Mouse (Mus musculus) lung, postnatal 0 days (tissue): ENCODE measurements around the gene Ugt1a6a. TPM values are rescaled to one million over a fixed set of nuclear protein-coding genes. Genes with fewer than 3 reads are reported as not detected.

Experiments used
- ATAC-seq: fragments of 200-750 bp; cut with Nextera tagmentation; 2 replicates; pipeline ENCODE4 v1.8.0; 2017; ENCODE audit warnings: moderate library complexity
- DNase-seq: peaks from one replicate; pipeline ENCODE4 v3.0.0-alpha.2; 2016; ENCODE audit warnings: low spot score
- H3K27ac ChIP-seq: fragments of 300-500 bp; sonication (generic); 2 replicates; pipeline ENCODE4 v1.5.1; 2014; ENCODE audit warnings: antibody characterized with exemption, mild to moderate bottlenecking, low read length, mixed read lengths
- H3K27me3 ChIP-seq: fragments of 300-500 bp; sonication (generic); replicated peaks from 2 replicates; pipeline ENCODE4 v1.6.1; 2014; ENCODE audit warnings: low read length, mixed read lengths; ENCODE audit not compliant: insufficient read depth
- H3K36me3 ChIP-seq: fragments of 300-500 bp; sonication (generic); 2 replicates; pipeline ENCODE4 v1.6.1; 2014; ENCODE audit warnings: low read length, mixed read lengths; ENCODE audit not compliant: insufficient read depth
- H3K4me1 ChIP-seq: fragments of 300-500 bp; sonication (generic); 2 replicates; pipeline ENCODE4 v1.6.1; 2014; ENCODE audit warnings: antibody characterized with exemption, low read depth, low read length, mixed read lengths; ENCODE audit not compliant: insufficient read depth
- H3K4me2 ChIP-seq: fragments of 300-500 bp; sonication (generic); replicated peaks from 2 replicates; pipeline ENCODE4 v1.6.1; 2014; ENCODE audit warnings: low read depth, mild to moderate bottlenecking, low read length, moderate library complexity, mixed read lengths
- H3K4me3 ChIP-seq: fragments of 300-500 bp; sonication (generic); 2 replicates; pipeline ENCODE4 v1.5.1; 2014; ENCODE audit warnings: low read depth, low read length
- H3K9ac ChIP-seq: fragments of 300-500 bp; sonication (generic); replicated peaks from 2 replicates; pipeline ENCODE4 v1.6.1; 2014; ENCODE audit warnings: low read depth, mild to moderate bottlenecking
- H3K9me3 ChIP-seq: fragments of 300-500 bp; sonication (generic); 2 replicates; pipeline ENCODE4 v1.6.1; 2016; ENCODE audit warnings: low read length, mixed read lengths
- CTCF ChIP-seq: IDR thresholded peaks from 2 replicates; pipeline ENCODE4 v1.5.1; 2016; ENCODE audit warnings: antibody characterized with exemption, mild to moderate bottlenecking
- EP300 ChIP-seq: IDR thresholded peaks from 2 replicates; pipeline ENCODE4 v1.6.1; 2016; ENCODE audit warnings: antibody characterized with exemption, mild to moderate bottlenecking, control low read depth
- WGBS: fragments of 180-500 bp; shearing (Covaris S2); extraction: QIAGEN DNeasy Blood & Tissue Kit; methylation state at CpG from one replicate; pipeline ENCODE4 v1.1.7; 2014; 5-methylcytosine and 5-hydroxymethylcytosine counted together
- polyA plus RNA-seq: library from polyadenylated mRNA; unstranded; fragments of >200 nt; fragmentation: Nextera tagmentation; extraction: Ambion mirVana; gene quantifications from 2 replicates; pipeline ENCODE4 v1.2.1, GENCODE M21; 2015

The Ugt1a6a gene
- polyA plus RNA-seq, 1 experiment from 2014 or later = 39.9 TPM

DNA sequence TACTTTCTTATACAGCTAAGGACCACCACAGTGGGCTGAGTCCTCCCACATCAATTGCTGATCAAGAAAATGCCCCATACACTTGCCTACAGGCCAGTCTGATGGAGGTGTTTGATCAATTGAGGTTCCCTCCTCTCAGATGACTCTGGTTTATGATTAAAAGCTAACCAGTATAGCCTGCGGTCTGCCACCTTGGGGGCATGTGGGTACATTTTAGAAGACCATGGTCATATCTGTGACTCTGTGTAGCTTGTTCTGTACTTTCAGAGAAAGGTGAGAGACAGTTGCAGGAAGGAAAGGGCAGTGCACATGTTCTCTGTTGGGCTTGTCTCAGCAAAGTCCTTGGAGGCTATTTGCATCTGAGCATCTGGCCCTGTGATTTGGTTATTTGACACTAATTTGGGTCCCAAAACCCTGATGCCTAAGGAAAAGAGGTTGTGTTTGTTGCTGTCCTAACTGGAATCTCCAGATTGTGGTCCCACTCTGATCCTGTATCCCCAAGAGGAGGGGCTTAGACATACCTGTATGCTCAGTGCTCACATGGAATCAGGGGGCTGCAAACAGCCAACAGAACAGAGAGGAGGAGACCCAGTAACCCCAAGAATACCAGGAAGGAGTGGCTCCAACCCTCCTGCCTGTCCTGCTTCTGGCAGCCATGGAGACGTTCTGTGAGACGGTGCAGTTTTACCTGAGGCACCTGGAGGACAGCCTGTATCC, 98.2 kb downstream of the Ugt1a6a start:
- no peaks in the 10 kb centered on the region for H3K27me3 ChIP-seq
- WGBS = 49% methylated on average over 3 of the region's 3 CpGs
- H3K27ac ChIP-seq = no peak overlapping the region
- H3K4me2 ChIP-seq = no peak overlapping the region
- ATAC-seq (no peak), DNase-seq (no peak)
- H3K9ac ChIP-seq = no peak overlapping the region
- TF ChIP-seq CTCF (no peak), EP300 (no peak)
- no peak overlapping the region for H3K4me3 ChIP-seq
- H3K4me1 ChIP-seq = no peaks in the 10 kb centered on the region
- no peaks in the 10 kb centered on the region for H3K36me3 ChIP-seq
- H3K9me3 ChIP-seq = peaks cover 75% of the 10 kb centered on the region

- no peak for TF ChIP-seq CTCF
- TF ChIP-seq EP300 = no peak
- Histone ChIP-seq H3K9me3 (peaks cover 72% of the 10 kb centered on the region), H3K27me3 (no peaks in the 10 kb centered on the region), H3K4me2 (no peak overlapping the region), H3K4me3 (no peak overlapping the region), H3K9ac (no peak overlapping the region), H3K27ac (no peak overlapping the region), H3K4me1 (no peaks in the 10 kb centered on the region), H3K36me3 (no peaks in the 10 kb centered on the region)
- DNase-seq (no peak), ATAC-seq (no peak; the same call in 1 of the 2 replicates)
- WGBS = 64% methylated on average over 14 of the region's 14 CpGs
Observed at GRCm38 (mm10) chr1:88233421-88234247, 99.0 kb downstream of the Ugt1a6a start.

- no peaks in the 10 kb centered on the region for H3K27me3 ChIP-seq
- H3K9me3 ChIP-seq = peaks cover 72% of the 10 kb centered on the region
- no peak overlapping the region for H3K4me3 ChIP-seq
- WGBS = 56% methylated on average over 4 of the region's 4 CpGs
- no peak overlapping the region for H3K27ac ChIP-seq
- ATAC-seq (no peak), DNase-seq (no peak)
- no peaks in the 10 kb centered on the region for H3K36me3 ChIP-seq
- no peaks in the 10 kb centered on the region for H3K4me1 ChIP-seq
- TF ChIP-seq CTCF = no peak
- TF ChIP-seq EP300 = no peak
- no peak overlapping the region for H3K9ac ChIP-seq
- no peak overlapping the region for H3K4me2 ChIP-seq
Observed at GRCm38 (mm10) chr1:88234248-88234610, 99.6 kb downstream of the Ugt1a6a start.

- Histone ChIP-seq H3K27ac (no peak overlapping the region), H3K4me1 (no peaks in the 10 kb centered on the region), H3K4me3 (no peak overlapping the region), H3K27me3 (no peaks in the 10 kb centered on the region), H3K36me3 (no peaks in the 10 kb centered on the region), H3K4me2 (no peak overlapping the region), H3K9ac (no peak overlapping the region), H3K9me3 (peaks cover 72% of the 10 kb centered on the region)
- no peak for ATAC-seq
- DNase-seq = no peak
- 39% methylated on average over 5 of the region's 5 CpGs for WGBS
- TF ChIP-seq CTCF = no peak
Observed at GRCm38 (mm10) chr1:88234646-88235045, 100.0 kb downstream of the Ugt1a6a start.

GRCm38 (mm10) chr1:88235046-88235893, 100.7 kb downstream of the Ugt1a6a start:
- Histone ChIP-seq H3K9ac (no peak overlapping the region), H3K9me3 (peaks cover 66% of the 10 kb centered on the region), H3K4me2 (no peak overlapping the region), H3K27me3 (no peaks in the 10 kb centered on the region), H3K27ac (no peak overlapping the region), H3K36me3 (no peaks in the 10 kb centered on the region), H3K4me3 (no peak overlapping the region), H3K4me1 (no peaks in the 10 kb centered on the region)
- TF ChIP-seq EP300 (no peak), CTCF (no peak)
- DNase-seq (no peak), ATAC-seq (no peak; the same call in 1 of the 2 replicates)
- 57% methylated on average over 11 of the region's 11 CpGs for WGBS

DNA sequence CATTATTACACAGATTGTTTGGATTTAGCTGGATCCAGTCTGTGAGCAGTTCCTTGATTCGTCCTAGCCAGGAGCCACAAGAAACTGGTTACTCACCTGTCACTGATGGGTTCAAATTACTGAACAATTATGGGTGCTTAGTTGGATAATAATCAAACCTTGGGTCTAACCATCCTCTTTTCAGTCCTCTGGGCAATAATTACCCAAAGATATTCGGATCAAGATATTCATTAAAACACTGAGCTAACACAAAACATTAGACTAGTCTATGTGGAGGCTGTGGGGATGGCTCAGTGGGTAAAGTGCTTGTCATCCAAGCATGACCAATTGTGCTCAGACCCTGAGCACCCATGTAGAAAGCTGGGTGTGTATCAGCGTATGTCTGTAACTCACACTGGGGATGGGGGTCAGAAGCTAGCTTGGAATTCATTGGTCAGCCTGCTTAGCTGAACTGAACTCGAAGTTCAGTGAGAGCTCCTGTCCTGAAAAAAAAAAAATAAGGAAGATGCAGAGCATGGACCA, 101.3 kb downstream of the Ugt1a6a start:
- Histone ChIP-seq H3K9me3 (peaks cover 66% of the 10 kb centered on the region), H3K27ac (no peak overlapping the region), H3K36me3 (no peaks in the 10 kb centered on the region), H3K4me1 (no peaks in the 10 kb centered on the region), H3K27me3 (no peaks in the 10 kb centered on the region), H3K4me3 (no peak overlapping the region), H3K4me2 (no peak overlapping the region), H3K9ac (no peak overlapping the region)
- ATAC-seq = no peak
- no peak for DNase-seq
- TF ChIP-seq EP300 (no peak), CTCF (no peak)
- WGBS = 51% methylated on average over 4 of the region's 4 CpGs
